Mouse (Mus musculus) limb, embryonic 13.5 days (tissue): ENCODE results near the gene Fbxl13. TPM values are rescaled to one million over a fixed set of nuclear protein-coding genes. Genes with fewer than 3 reads are reported as not detected.

Experiments used
- ATAC-seq: fragments of 200-750 bp; cut with Nextera tagmentation; 2 replicates; pipeline ENCODE4 v1.8.0; 2017; ENCODE audit warnings: low read depth, moderate number of reproducible peaks, moderate TSS enrichment; ENCODE audit not compliant: low FRiP score
- H3K27ac ChIP-seq: fragments of 300-500 bp; sonication (generic); 2 replicates; pipeline ENCODE4 v1.5.1; 2015; ENCODE audit warnings: inconsistent platforms, mild to moderate bottlenecking, moderate library complexity
- H3K27me3 ChIP-seq: fragments of 300-500 bp; sonication (generic); 2 replicates; pipeline ENCODE4 v1.6.1; 2015; ENCODE audit warnings: mild to moderate bottlenecking, inconsistent platforms
- H3K36me3 ChIP-seq: fragments of 300-500 bp; sonication (generic); 2 replicates; pipeline ENCODE4 v1.6.1; 2015; ENCODE audit warnings: inconsistent platforms, mild to moderate bottlenecking, moderate library complexity
- H3K4me1 ChIP-seq: fragments of 300-500 bp; sonication (generic); 2 replicates; pipeline ENCODE4 v1.6.1; 2015; ENCODE audit warnings: inconsistent platforms
- H3K4me2 ChIP-seq: fragments of 300-500 bp; sonication (generic); replicated peaks from 2 replicates; pipeline ENCODE4 v1.6.1; 2015; ENCODE audit warnings: inconsistent platforms, mild to moderate bottlenecking, moderate library complexity
- H3K4me3 ChIP-seq: fragments of 300-500 bp; sonication (generic); 2 replicates; pipeline ENCODE4 v1.5.1; 2015; ENCODE audit warnings: moderate library complexity, mild to moderate bottlenecking, inconsistent platforms
- H3K9ac ChIP-seq: fragments of 300-500 bp; sonication (generic); 2 replicates; pipeline ENCODE4 v1.6.1; 2015; ENCODE audit warnings: mild to moderate bottlenecking, inconsistent platforms
- H3K9me3 ChIP-seq: fragments of 300-500 bp; sonication (generic); 2 replicates; pipeline ENCODE4 v1.6.1; 2016; ENCODE audit warnings: inconsistent platforms
- WGBS: fragments of 180-500 bp; shearing (Covaris S2); methylation state at CpG from one replicate; pipeline ENCODE4 v1.1.7; 2015; 5-methylcytosine and 5-hydroxymethylcytosine counted together
- polyA plus RNA-seq: library from polyadenylated mRNA; unstranded; fragments of >200 nt; fragmentation: Nextera tagmentation; extraction: Ambion mirVana; gene quantifications from 2 replicates; pipeline ENCODE4 v1.2.1, GENCODE M21; 2015

The Fbxl13 gene
- polyA plus RNA-seq, 1 experiment from 2014 or later: 0.08 TPM

GRCm38 (mm10) chr5:21502936-21503610 lies 142.4 kb downstream of the Fbxl13 start:
- ATAC-seq: no peak; the same call in 1 of the 2 replicates
- H3K4me3 ChIP-seq: no peak overlapping the region
- H3K9ac ChIP-seq: no peak overlapping the region
- peaks cover 28% of the 10 kb centered on the region for H3K4me1 ChIP-seq
- H3K4me2 ChIP-seq: no peak overlapping the region
- no peaks in the 10 kb centered on the region for H3K36me3 ChIP-seq
- H3K27me3 ChIP-seq: no peaks in the 10 kb centered on the region
- no peaks in the 10 kb centered on the region for H3K9me3 ChIP-seq
- no peak overlapping the region for H3K27ac ChIP-seq
- WGBS: 51% methylated on average over 13 of the region's 13 CpGs

GRCm38 (mm10) chr5:21500941-21501340 lies 144.5 kb downstream of the Fbxl13 start:
- Histone ChIP-seq H3K9me3 (no peaks in the 10 kb centered on the region), H3K4me3 (no peak overlapping the region), H3K27ac (no peak overlapping the region), H3K4me1 (peaks cover 33% of the 10 kb centered on the region), H3K9ac (no peak overlapping the region), H3K27me3 (no peaks in the 10 kb centered on the region), H3K4me2 (no peak overlapping the region), H3K36me3 (no peaks in the 10 kb centered on the region)
- WGBS: 86% methylated on average over 2 of the region's 2 CpGs
- no peak for ATAC-seq

GRCm38 (mm10) chr5:21500133-21500532 lies 145.3 kb downstream of the Fbxl13 start:
- Histone ChIP-seq H3K27ac (no peak overlapping the region), H3K4me2 (no peak overlapping the region), H3K9ac (no peak overlapping the region), H3K4me1 (peaks cover 39% of the 10 kb centered on the region), H3K36me3 (no peaks in the 10 kb centered on the region), H3K4me3 (no peak overlapping the region), H3K27me3 (no peaks in the 10 kb centered on the region), H3K9me3 (no peaks in the 10 kb centered on the region)
- ATAC-seq: no peak
- WGBS: 83% methylated on average over 10 of the region's 10 CpGs

GRCm38 (mm10) chr5:21498925-21499324 lies 146.5 kb downstream of the Fbxl13 start:
- ATAC-seq: no peak
- no peaks in the 10 kb centered on the region for H3K9me3 ChIP-seq
- no peak overlapping the region for H3K27ac ChIP-seq
- H3K4me3 ChIP-seq: no peak overlapping the region
- peaks cover 43% of the 10 kb centered on the region for H3K4me1 ChIP-seq
- H3K36me3 ChIP-seq: no peaks in the 10 kb centered on the region
- no peaks in the 10 kb centered on the region for H3K27me3 ChIP-seq
- H3K9ac ChIP-seq: no peak overlapping the region
- no peak overlapping the region for H3K4me2 ChIP-seq
- WGBS: 77% methylated on average over 11 of the region's 11 CpGs

GRCm38 (mm10) chr5:21498490-21498889 lies 146.9 kb downstream of the Fbxl13 start:
- H3K4me3 ChIP-seq: no peak overlapping the region
- H3K36me3 ChIP-seq: no peaks in the 10 kb centered on the region
- no peak for ATAC-seq
- H3K9ac ChIP-seq: no peak overlapping the region
- no peaks in the 10 kb centered on the region for H3K9me3 ChIP-seq
- H3K27me3 ChIP-seq: no peaks in the 10 kb centered on the region
- peaks cover 43% of the 10 kb centered on the region for H3K4me1 ChIP-seq
- H3K4me2 ChIP-seq: no peak overlapping the region
- no peak overlapping the region for H3K27ac ChIP-seq
- 85% methylated on average over 2 of the region's 2 CpGs for WGBS

- no peak for ATAC-seq
- H3K4me3 ChIP-seq: no peak overlapping the region
Measured at GRCm38 (mm10) chr5:21496881-21497280, 148.6 kb downstream of the Fbxl13 start.

GRCm38 (mm10) chr5:21496321-21496720 lies 149.1 kb downstream of the Fbxl13 start:
- peak; percentile 87 for ATAC-seq
- H3K27ac ChIP-seq: peak overlapping the region; percentile 73
- peaks cover 47% of the 10 kb centered on the region for H3K4me1 ChIP-seq
- WGBS: 27% methylated on average over 6 of the region's 6 CpGs
- H3K36me3 ChIP-seq: no peaks in the 10 kb centered on the region
- no peaks in the 10 kb centered on the region for H3K27me3 ChIP-seq
- H3K9me3 ChIP-seq: no peaks in the 10 kb centered on the region
- H3K9ac ChIP-seq: no peak overlapping the region
- no peak overlapping the region for H3K4me3 ChIP-seq
- H3K4me2 ChIP-seq: no peak overlapping the region

More at GRCm38 (mm10) chr5:21496881-21497280, 148.6 kb downstream of the Fbxl13 start:
- H3K27ac ChIP-seq: peak overlapping the region; percentile 73; the same call in 1 of the 2 replicates
- no peak overlapping the region for H3K9ac ChIP-seq
- no peaks in the 10 kb centered on the region for H3K27me3 ChIP-seq
- no peak overlapping the region; the same call in 1 of the 2 replicates for H3K4me2 ChIP-seq
- H3K9me3 ChIP-seq: no peaks in the 10 kb centered on the region
- no peaks in the 10 kb centered on the region for H3K36me3 ChIP-seq
- WGBS: 28% methylated on average over 3 of the region's 3 CpGs
- peaks cover 52% of the 10 kb centered on the region for H3K4me1 ChIP-seq

- Histone ChIP-seq H3K4me2 (no peak overlapping the region), H3K4me1 (peaks cover 43% of the 10 kb centered on the region), H3K36me3 (no peaks in the 10 kb centered on the region), H3K27ac (no peak overlapping the region), H3K27me3 (no peaks in the 10 kb centered on the region), H3K4me3 (no peak overlapping the region), H3K9me3 (no peaks in the 10 kb centered on the region), H3K9ac (no peak overlapping the region)
- ATAC-seq: no peak
- 52% methylated on average over 3 of the region's 3 CpGs for WGBS
Measured at GRCm38 (mm10) chr5:21494781-21495180, 150.7 kb downstream of the Fbxl13 start.

- Histone ChIP-seq H3K9me3 (no peaks in the 10 kb centered on the region), H3K4me3 (no peak overlapping the region), H3K27ac (0 out of 2 replicates have a peak overlapping the region, but pooled peaks have one; percentile 10), H3K4me2 (no peak overlapping the region), H3K4me1 (peaks cover 49% of the 10 kb centered on the region), H3K9ac (no peak overlapping the region), H3K27me3 (no peaks in the 10 kb centered on the region), H3K36me3 (no peaks in the 10 kb centered on the region)
- 68% methylated on average over 8 of the region's 8 CpGs for WGBS
- no peak for ATAC-seq
Measured at GRCm38 (mm10) chr5:21493294-21493999, 152.0 kb downstream of the Fbxl13 start.

GRCm38 (mm10) chr5:21492213-21492612 lies 153.2 kb downstream of the Fbxl13 start:
- Histone ChIP-seq H3K9ac (no peak overlapping the region), H3K4me1 (peaks cover 57% of the 10 kb centered on the region), H3K27ac (no peak overlapping the region), H3K9me3 (no peaks in the 10 kb centered on the region), H3K4me2 (no peak overlapping the region), H3K27me3 (no peaks in the 10 kb centered on the region), H3K4me3 (no peak overlapping the region), H3K36me3 (no peaks in the 10 kb centered on the region)
- ATAC-seq: no peak
- 48% methylated on average over 3 of the region's 3 CpGs for WGBS

- H3K27ac ChIP-seq: no peak overlapping the region
- H3K27me3 ChIP-seq: no peaks in the 10 kb centered on the region
- no peaks in the 10 kb centered on the region for H3K36me3 ChIP-seq
- no peak overlapping the region for H3K4me2 ChIP-seq
- 82% methylated on average over 2 of the region's 2 CpGs for WGBS
- no peak overlapping the region for H3K4me3 ChIP-seq
- no peak overlapping the region for H3K9ac ChIP-seq
- H3K4me1 ChIP-seq: peaks cover 56% of the 10 kb centered on the region
- no peak for ATAC-seq
- H3K9me3 ChIP-seq: no peaks in the 10 kb centered on the region
Measured at GRCm38 (mm10) chr5:21491469-21491868, 154.0 kb downstream of the Fbxl13 start.

- WGBS: 59% methylated on average over 4 of the region's 4 CpGs
- ATAC-seq: no peak
- Histone ChIP-seq H3K36me3 (no peaks in the 10 kb centered on the region), H3K4me3 (no peak overlapping the region), H3K9ac (no peak overlapping the region), H3K27me3 (no peaks in the 10 kb centered on the region), H3K4me2 (no peak overlapping the region), H3K27ac (no peak overlapping the region), H3K9me3 (no peaks in the 10 kb centered on the region), H3K4me1 (peaks cover 53% of the 10 kb centered on the region)
Measured at GRCm38 (mm10) chr5:21489135-21489534, 156.3 kb downstream of the Fbxl13 start.
